Mouse (Mus musculus): ENCODE measurements at regions not wholly inside any gene's neighbourhood (a gene's known extent, or its start where the extent isn't known, plus 50 kb on each side); places are given as distances from the start of the nearest gene placed in this dataset.

DNA sequence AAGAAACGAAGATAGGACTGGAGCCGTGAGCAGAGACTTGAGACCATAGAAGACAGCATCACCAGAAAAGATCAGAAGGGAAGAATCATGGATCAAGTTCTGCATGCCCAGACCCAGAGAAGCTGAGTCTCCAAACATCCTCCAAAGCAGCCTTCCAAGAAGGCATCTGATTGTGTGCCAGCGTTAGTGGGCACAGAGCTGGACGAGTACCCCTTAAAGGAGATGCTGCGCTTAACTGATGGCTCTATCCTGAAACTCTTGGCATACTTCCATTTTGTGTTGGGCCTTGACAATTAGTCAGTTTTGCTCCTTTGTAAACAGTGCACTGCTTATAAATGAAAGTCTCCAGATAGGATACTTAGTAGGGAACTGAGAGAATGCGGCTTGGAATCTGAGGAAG is 119.8 kb downstream of the Il20rb start:
- TF ChIP-seq MYOG (IDR thresholded peaks at IDR 0.05; ENCODE audit: control insufficient read depth in 1 of 3, insufficient read depth in 1 of 3, insufficient read length in 2 of 3, low read depth in 2 of 3), result no peak
- TF ChIP-seq MAX (IDR thresholded peaks at IDR 0.05; ENCODE audit: low read depth), result no peak
- TF ChIP-seq E2F4 (IDR thresholded peaks at IDR 0.05; ENCODE audit: insufficient read depth), result no peak
- no peak for TF ChIP-seq POLR2A (IDR thresholded peaks at IDR 0.05; ENCODE audit: insufficient read length, low read depth)
- TF ChIP-seq POLR2AphosphoS2 (IDR thresholded peaks at IDR 0.05; ENCODE audit: insufficient read length, low read depth), result no peak
- TF ChIP-seq CEBPB (IDR thresholded peaks at IDR 0.05; ENCODE audit: insufficient read depth, poor library complexity, severe bottlenecking), result no peak
- TF ChIP-seq TCF12 (IDR thresholded peaks at IDR 0.05; ENCODE audit: insufficient read depth, poor library complexity, severe bottlenecking), result no peak
- no peak for TF ChIP-seq TCF3 (IDR thresholded peaks at IDR 0.05; ENCODE audit: insufficient read length, low read depth)
- no peak for TF ChIP-seq USF1 (IDR thresholded peaks at IDR 0.05; ENCODE audit: low read depth)
- TF ChIP-seq MYOD1 (IDR thresholded peaks at IDR 0.05; ENCODE audit: control insufficient read depth in 1 of 3, insufficient read length in 2 of 3, low read depth in 2 of 3), result no peak
